Mouse (Mus musculus) liver, embryonic 14.5 days (tissue): ENCODE results near the gene Fam89b.

Source experiments
- CTCF ChIP-seq: IDR thresholded peaks from 2 replicates; pipeline ENCODE4 v1.5.1; 2016; ENCODE audit warnings: antibody characterized with exemption, low read depth, control low read depth
- EP300 ChIP-seq: IDR thresholded peaks from 2 replicates; pipeline ENCODE4 v1.6.1; 2016; ENCODE audit warnings: antibody characterized with exemption, low read depth

DNA sequence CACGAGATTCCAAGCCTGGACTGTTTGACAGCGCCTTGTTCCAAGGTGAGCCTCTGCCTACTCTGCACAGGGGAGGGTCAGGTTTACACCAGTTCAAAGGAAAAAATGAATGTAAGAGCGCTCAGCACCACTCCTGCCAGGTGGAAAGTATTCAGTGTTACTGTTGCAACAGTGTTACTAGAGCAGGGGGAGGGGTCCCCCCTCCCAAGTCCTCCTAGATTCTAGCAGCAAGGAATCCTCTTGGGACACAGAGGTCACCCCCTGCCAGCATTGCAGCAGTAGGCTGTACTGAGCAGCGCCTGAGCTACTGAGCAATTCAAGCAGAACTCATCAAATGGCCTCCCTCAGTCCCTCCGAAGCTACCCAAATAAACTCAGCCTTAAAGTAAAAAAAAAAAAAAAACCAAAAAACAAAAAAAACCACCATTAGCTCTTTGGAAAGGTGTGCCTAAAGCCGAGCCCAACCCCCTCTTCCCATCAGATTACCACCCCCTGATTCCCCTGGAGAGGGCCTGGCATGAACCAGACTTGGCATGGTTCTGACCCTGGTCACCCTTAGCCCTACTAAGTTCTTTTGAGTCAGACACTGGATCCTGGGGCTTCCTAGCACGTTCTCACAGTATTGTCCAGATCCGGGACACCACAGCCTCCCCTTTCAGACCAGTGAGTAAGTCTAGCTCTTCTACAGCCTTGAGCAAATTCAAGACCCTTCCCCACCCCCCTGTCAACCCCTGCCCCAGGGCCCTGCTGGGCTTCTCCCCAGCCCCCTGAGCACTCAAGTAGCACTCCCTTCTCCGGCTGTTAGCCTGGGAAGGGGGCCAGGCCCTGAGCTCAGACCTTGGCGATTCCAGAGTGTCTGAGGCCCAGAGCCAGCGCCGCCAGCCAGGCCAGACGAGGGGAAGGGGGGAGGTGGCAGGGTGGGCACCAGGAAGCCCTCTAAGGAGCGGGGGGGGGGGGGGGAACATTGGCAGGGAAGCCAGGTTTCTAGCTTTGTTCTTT lies 11.2 kb upstream of the Fam89b start, which contains the start of gene Ltbp3:
- TF ChIP-seq EP300 (no peak), CTCF (no peak)
